Mouse (Mus musculus) adrenal gland, adult 2 months (tissue): Measurements from ENCODE around the gene S100a5. TPM values are rescaled to one million over a fixed set of nuclear protein-coding genes. Genes with fewer than 3 reads are reported as not detected.
A peak's percentile ranks its signal among the peaks of the same experiment; 100 is the strongest.

Experiments
- DNase-seq: peaks from one replicate; pipeline ENCODE4 v3.0.0; 2021
- long read RNA-seq: library from polyadenylated mRNA; stranded (forward); transcript quantifications from one replicate; pipeline ENCODE4 v2.0.0, GENCODE M21; 2021
- polyA plus RNA-seq: library from polyadenylated mRNA; depleted of rRNA; stranded (reverse); fragments of >200 nt; gene quantifications from 2 replicates; pipeline ENCODE4 v1.2.3, GENCODE M21; 2012; rRNA removed
- total RNA-seq, 2 experiments: library from RNA; stranded (reverse); gene quantifications; 2 replicates each; pipeline ENCODE4 v1.2.3; 2021

S100a5 gene
- total RNA-seq (not detected), polyA plus RNA-seq (not detected in 2 replicates)
- long read RNA-seq, result 0 reads

DNA sequence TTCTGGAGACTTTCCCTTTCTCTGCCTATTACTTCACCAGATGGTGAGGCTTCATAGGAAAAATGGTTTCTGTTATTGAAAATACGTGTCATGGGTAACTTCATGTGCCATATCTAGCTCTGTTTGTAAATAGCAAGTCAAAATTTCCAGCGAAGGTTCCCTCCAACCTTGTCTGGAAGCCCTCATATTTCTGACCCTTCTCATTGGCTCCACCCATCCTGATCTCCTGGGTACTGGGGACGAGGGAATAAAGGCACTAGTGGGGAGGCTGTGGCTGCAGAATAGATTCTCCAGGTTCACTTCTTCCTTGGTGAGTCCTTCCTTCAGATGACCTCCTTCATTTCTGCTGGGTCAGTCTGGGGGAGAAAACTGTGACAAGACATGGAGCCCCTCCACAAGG, at the start of gene S100a5:
S100a5 (plus strand) TSS at position 301 of the 400 bp plus-strand sequence.
- no peak for DNase-seq

DNA sequence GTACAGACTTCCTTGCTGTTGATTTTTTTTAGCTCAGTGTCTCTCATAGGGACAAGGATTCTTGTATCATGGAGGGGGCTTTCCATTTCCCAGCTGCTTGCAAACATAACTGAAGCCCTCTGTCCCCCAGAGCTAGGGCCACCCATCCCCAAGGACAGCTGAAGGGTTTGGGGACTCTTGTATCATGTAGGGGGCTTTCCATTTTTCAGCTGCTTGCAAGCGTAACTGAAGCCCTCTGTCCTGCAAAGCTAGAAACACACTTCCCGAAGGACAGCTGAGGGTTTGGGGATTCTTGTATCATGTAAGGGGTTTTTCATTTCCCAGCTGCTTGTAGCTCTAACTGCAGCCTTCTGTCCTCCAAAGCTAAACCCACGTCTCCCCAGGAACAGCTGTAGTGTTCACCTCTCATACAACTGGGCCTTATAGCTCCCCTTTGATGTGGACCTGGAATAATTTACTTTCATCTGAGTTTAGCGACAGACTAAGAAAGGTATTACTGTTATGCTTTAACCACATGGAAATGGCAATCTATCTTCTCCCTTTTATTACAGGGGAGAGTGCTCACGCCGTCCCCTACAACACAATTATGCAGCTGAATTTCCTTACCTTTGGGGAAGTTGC, 48.2 kb upstream of the S100a5 start, which contains the start of gene S100a3:
S100a3 (plus strand) TSS at position 571 of the 621 bp plus-strand sequence.
- no peak for DNase-seq

- peak; percentile 48 for DNase-seq
These were observed 33.6 kb upstream of the S100a5 start for GRCm38 (mm10) chr3:90574691-90575090.

- DNase-seq, result no peak
These were observed 33.0 kb upstream of the S100a5 start for GRCm38 (mm10) chr3:90575320-90575719.

DNA sequence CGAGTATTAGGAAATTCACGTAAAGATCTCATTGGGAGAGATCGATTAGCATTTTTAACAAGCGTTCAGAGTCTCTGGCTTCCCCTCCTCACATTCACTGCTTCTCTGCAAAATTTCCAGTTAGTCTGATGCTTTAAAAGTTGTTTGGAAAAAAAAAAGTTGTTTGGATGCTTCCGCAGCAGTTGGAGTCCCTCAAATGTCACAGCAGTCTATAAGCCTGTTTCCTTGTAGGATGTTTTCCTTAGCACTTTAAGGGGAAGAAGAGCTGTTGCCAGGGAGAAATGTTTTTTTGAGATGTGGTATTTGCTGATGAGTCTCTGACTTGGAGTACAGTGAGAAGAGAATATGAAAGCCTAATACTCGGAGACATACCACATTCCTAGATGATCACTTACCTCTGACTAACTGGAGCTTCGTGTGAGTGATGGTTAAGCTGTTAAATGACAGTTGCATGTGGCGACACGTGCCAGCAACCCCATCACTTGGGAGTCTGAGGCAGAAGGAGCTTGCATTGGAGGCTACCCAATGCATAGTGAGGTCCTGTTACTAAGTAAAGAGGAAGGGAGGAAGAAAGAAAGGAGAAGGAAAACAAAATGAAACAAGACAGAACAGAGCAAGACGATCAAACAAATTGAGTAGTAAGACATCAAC, 31.8 kb upstream of the S100a5 start:
- no peak for DNase-seq

- no peak for DNase-seq
These were observed 28.9 kb upstream of the S100a5 start for GRCm38 (mm10) chr3:90579433-90579832.

GRCm38 (mm10) chr3:90581141-90581540, 27.2 kb upstream of the S100a5 start:
- no peak for DNase-seq

GRCm38 (mm10) chr3:90582156-90582555, 26.2 kb upstream of the S100a5 start:
- DNase-seq, result no peak

GRCm38 (mm10) chr3:90582556-90582955, 25.8 kb upstream of the S100a5 start:
- DNase-seq, result no peak

GRCm38 (mm10) chr3:90583893-90584292, 24.4 kb upstream of the S100a5 start:
- peak; percentile 59 for DNase-seq

DNA sequence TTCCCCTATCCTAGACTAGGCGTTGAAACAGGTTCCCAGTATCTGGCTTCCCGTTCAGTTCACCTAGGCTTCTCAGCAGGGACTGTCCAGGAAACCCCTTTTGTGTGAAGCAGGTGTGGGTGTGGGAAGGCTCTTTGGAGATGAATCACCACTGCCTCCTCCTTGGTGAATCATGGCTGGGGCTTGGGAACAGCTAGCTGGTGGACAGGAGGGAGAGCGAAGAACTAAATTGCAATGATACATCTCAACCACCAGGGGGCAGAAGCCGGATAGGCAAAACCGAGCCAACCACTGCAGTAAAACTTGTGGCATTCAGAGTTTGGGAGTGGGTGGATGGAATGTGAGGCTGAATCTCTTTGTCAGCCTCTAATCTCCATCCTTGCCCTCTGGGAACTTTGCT, 22.7 kb upstream of the S100a5 start:
- DNase-seq, result peak; percentile 80

GRCm38 (mm10) chr3:90586016-90586643, 22.2 kb upstream of the S100a5 start:
- DNase-seq, result no peak

DNA sequence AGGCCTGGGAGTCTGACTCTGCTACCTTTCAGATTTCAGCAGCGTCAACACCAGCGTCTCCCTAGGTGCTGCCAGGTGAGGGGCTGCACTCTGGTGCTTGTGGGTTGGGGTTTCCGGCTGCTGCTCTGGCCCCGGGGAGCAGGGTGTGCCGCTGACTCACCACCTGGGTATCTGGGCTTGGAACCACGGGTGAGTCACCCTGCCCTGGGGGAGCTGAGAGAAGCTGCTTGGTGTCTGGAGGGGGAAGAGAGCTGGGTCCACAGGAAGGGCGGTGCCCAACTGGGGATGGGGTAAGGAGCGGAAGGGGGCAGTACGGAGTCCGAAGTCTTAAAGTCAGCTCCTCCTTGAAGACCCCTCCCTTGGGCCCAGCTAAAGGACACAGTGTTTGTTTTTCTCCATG, 21.4 kb upstream of the S100a5 start:
- DNase-seq, result peak; percentile 94

- DNase-seq, result peak; percentile 64
These were observed 20.8 kb upstream of the S100a5 start for GRCm38 (mm10) chr3:90587361-90588101.

DNA sequence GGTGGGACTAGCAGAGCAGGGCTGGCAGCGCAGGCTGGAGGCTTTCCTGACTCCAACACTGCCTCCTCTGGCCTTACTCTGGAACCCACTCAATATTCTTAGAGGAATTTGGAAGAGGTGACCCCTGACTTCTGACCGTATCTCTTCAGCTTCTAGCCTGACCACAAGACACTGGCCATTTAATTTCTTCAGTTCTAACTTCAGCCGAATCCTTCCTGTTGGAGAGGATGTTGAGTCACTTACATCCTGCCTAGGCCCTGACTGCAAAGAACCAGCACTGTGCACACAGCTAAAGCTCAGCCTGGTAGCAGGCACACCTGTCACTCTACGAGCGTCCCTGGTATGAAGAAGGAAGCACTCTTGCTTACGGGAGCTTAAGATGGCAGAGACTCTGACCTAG, 18.9 kb upstream of the S100a5 start:
- no peak for DNase-seq

DNA sequence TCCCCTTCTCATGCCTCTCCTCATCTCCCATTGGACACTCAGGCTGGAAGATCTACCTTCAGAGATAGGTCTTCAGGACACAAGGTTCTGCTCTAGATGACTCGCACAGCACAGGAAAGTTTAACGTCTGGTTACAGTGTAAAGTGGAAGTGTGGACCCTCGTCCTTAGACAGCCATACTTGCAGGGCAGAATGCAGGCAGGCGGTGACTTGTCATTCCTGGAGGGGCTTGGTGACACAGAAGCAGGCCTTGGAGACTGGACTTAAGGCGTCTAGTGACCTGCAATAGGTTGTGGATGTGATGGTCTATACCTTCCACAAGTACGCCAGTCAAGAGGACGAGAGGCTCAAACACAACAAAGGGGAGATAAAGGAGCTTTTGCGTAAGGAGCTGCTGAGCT, 18.4 kb upstream of the S100a5 start, which contains the start of gene S100a2:
S100a2 (plus strand) TSS at position 301 of the 400 bp plus-strand sequence.
- DNase-seq, result no peak

DNA sequence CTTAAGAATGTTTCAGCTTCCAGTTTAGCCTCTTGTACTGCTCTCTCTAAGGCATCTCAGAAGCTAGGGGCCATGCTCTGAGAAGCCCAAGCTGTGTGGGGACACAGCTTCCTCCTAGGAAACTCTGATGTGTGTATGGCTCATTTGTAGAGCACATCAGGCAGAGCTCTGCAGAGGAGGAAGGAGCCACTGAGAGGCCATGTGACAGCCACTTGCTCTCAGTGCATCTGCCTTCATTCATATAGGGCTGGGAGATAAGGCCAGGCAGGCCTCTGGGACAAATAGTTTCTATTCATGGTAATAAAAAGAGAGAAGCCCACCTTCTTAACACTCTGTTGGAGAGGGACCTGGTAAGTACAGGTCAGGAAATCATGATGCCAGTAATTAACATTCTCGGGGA, 13.9 kb upstream of the S100a5 start:
- no peak for DNase-seq

- no peak for DNase-seq
These were observed 12.8 kb upstream of the S100a5 start for GRCm38 (mm10) chr3:90595556-90595955.

DNA sequence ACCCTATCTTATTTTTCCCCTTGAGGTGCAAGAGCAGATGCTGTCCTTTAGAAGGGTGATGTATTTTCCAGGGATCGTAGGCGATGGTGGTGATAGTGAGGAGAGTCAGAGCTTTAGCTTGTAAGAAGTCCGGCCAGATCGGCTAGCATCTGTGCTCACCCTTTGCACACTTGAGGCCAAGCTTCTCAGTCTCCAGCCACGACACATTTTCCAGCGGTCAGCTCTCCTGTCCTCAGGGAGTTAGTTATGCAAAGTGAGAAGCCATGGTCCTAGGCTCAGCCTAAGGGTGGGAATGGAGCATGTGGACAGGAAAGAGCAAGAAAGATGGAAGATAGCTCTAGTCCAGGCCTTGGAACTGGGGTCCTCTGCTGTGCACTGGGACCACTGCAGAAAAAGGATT, 11.5 kb upstream of the S100a5 start:
- no peak for DNase-seq

DNA sequence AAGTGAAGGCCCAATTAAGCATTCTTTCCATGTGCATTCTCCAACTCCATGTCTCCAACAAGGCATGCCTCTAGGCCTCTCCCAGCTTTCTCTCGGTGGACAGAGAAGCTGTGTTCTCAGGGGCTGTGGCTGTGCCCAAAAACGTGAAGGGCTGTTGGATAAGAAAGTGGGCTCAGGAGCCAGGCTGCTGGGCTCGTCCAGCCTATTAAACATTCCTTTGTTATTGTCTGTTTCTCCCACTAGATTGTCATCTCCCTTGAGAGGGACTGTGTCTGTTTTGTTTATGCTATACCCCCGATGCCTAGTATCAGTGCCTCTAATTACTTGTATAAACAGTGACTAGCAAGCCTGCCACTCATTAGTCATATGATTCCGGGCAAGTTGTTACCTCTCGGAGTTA, 10.6 kb upstream of the S100a5 start:
- DNase-seq, result no peak

GRCm38 (mm10) chr3:90598212-90598611, 10.1 kb upstream of the S100a5 start:
- no peak for DNase-seq

DNA sequence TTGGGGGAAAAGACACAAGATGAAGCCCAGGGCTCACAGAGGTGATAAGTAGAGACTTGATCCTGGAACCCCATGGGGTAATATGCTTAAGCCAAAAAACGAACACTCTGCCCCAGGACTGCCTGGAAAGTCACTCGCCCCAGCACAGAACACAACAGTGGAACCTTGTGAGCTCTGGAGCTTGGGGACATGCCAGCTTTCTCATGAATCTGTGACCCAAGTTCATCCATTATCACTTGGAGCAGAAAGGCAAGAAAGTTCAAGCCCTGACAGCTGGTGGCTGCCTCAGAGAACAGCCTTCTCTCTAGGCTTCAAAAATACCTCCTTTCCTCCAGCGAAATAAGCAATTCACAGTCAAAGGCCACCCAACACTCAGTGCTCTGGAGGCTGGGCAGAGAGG, 8.9 kb upstream of the S100a5 start:
- DNase-seq, result no peak

- DNase-seq, result no peak
These were observed 8.3 kb upstream of the S100a5 start for GRCm38 (mm10) chr3:90600036-90600435.
